ENCODE assay signal across 8 mouse cellular contexts in genomic region chr13:38346096-38346915, GRCm38 (mm10). TPM values are rescaled to one million over a fixed set of nuclear protein-coding genes. Genes with fewer than 3 reads are reported as not detected.
DNase-seq lines count a peak whose midpoint lies in the region; ATAC-seq lines count a peak whose summit lies in the region.

No protein-coding gene starts in this region.

- H3K4me2 ChIP-seq in lung, embryonic 15.5 days: peak overlapping the region; percentile 90
- H3K4me2 ChIP-seq in embryonic facial prominence, embryonic 14.5 days (ENCODE audit: low read depth, low read length): peak overlapping the region; percentile 93
- peak overlapping the region; percentile 61 for H3K4me2 ChIP-seq in hindbrain, embryonic 11.5 days (replicated peaks; ENCODE audit: low read depth, low read length)
- H3K4me2 ChIP-seq in liver, embryonic 13.5 days: peak overlapping the region; percentile 54
- H3K4me2 ChIP-seq in stomach, embryonic 16.5 days (ENCODE audit: low read depth, low read length): peak overlapping the region; percentile 88

- peak overlapping the region; percentile 27 for H3K9ac ChIP-seq in lung, embryonic 15.5 days
- H3K9ac ChIP-seq in embryonic facial prominence, embryonic 14.5 days (ENCODE audit: low read depth, low read length): peak overlapping the region; percentile 61
- H3K9ac ChIP-seq in hindbrain, embryonic 11.5 days (ENCODE audit: low read depth, low read length): peak overlapping the region; percentile 27; the same call in 1 of the 2 replicates
- no peak overlapping the region for H3K9ac ChIP-seq in liver, embryonic 13.5 days
- peak overlapping the region; percentile 67 for H3K9ac ChIP-seq in stomach, embryonic 16.5 days (ENCODE audit: low read length)

- H3K27me3 ChIP-seq in lung, embryonic 15.5 days: peaks cover 66% of the 10 kb centered on the region
- H3K27me3 ChIP-seq in embryonic facial prominence, embryonic 14.5 days (replicated peaks; ENCODE audit: control insufficient read depth, insufficient read depth, low read length): peaks cover 47% of the 10 kb centered on the region
- peaks cover 39% of the 10 kb centered on the region for H3K27me3 ChIP-seq in hindbrain, embryonic 11.5 days (ENCODE audit: control insufficient read depth, insufficient read depth, low read length)
- peaks cover 74% of the 10 kb centered on the region for H3K27me3 ChIP-seq in liver, embryonic 13.5 days
- H3K27me3 ChIP-seq in stomach, embryonic 16.5 days (ENCODE audit: control insufficient read depth, insufficient read depth, low read length): peaks cover 38% of the 10 kb centered on the region

- no peak overlapping the region for H3K27ac ChIP-seq in lung, embryonic 15.5 days
- H3K27ac ChIP-seq in embryonic facial prominence, embryonic 14.5 days (replicated peaks; ENCODE audit: low read depth, low read length): no peak overlapping the region
- H3K27ac ChIP-seq in hindbrain, embryonic 11.5 days (ENCODE audit: low read depth, low read length): no peak overlapping the region
- H3K27ac ChIP-seq in liver, embryonic 13.5 days: no peak overlapping the region
- H3K27ac ChIP-seq in stomach, embryonic 16.5 days (ENCODE audit: low read length): no peak overlapping the region

- H3K4me1 ChIP-seq in lung, embryonic 15.5 days: peaks cover 33% of the 10 kb centered on the region
- H3K4me1 ChIP-seq in embryonic facial prominence, embryonic 14.5 days (ENCODE audit: control insufficient read depth, insufficient read depth, low read length): peaks cover 24% of the 10 kb centered on the region
- peaks cover 13% of the 10 kb centered on the region for H3K4me1 ChIP-seq in hindbrain, embryonic 11.5 days (replicated peaks; ENCODE audit: control insufficient read depth, insufficient read depth, low read length)
- peaks cover 9% of the 10 kb centered on the region for H3K4me1 ChIP-seq in liver, embryonic 13.5 days (replicated peaks)
- peaks cover 21% of the 10 kb centered on the region for H3K4me1 ChIP-seq in stomach, embryonic 16.5 days (ENCODE audit: control insufficient read depth, insufficient read depth, low read length)

- WGBS in lung, embryonic 15.5 days: under 1% methylated on average over 54 of the region's 63 CpGs
- WGBS in embryonic facial prominence, embryonic 14.5 days: under 1% methylated on average over 31 of the region's 63 CpGs
- under 1% methylated on average over 60 of the region's 63 CpGs for WGBS in hindbrain, embryonic 11.5 days
- WGBS in liver, embryonic 13.5 days (ENCODE audit: insufficient replicate concordance): 2% methylated on average over 63 of the region's 63 CpGs
- WGBS in stomach, embryonic 16.5 days: 1% methylated on average over 60 of the region's 63 CpGs

- no peaks in the 10 kb centered on the region for H3K36me3 ChIP-seq in lung, embryonic 15.5 days
- no peaks in the 10 kb centered on the region for H3K36me3 ChIP-seq in embryonic facial prominence, embryonic 14.5 days (ENCODE audit: control insufficient read depth, insufficient read depth, low read length)
- no peaks in the 10 kb centered on the region for H3K36me3 ChIP-seq in hindbrain, embryonic 11.5 days (ENCODE audit: control insufficient read depth, insufficient read depth, low read length)
- H3K36me3 ChIP-seq in liver, embryonic 13.5 days: no peaks in the 10 kb centered on the region
- H3K36me3 ChIP-seq in stomach, embryonic 16.5 days (ENCODE audit: control insufficient read depth, insufficient read depth, low read length): no peaks in the 10 kb centered on the region

- ATAC-seq in lung, embryonic 15.5 days (ENCODE audit: borderline replicate concordance, extremely low read depth, low FRiP score, low TSS enrichment): no peak
- no peak for ATAC-seq in embryonic facial prominence, embryonic 14.5 days (ENCODE audit: low read depth)
- peak; percentile 34; the same call in 1 of the 2 replicates for ATAC-seq in hindbrain, embryonic 11.5 days (ENCODE audit: low FRiP score)
- ATAC-seq in liver, embryonic 13.5 days (ENCODE audit: low read depth): no peak
- ATAC-seq in stomach, embryonic 16.5 days (ENCODE audit: insufficient read depth, low FRiP score): no peak
- ATAC-seq in megakaryocyte, adult 5-6 weeks (ENCODE audit: poor library complexity, severe bottlenecking): no peak

- DNase-seq in lung, adult 18-20 months: no peak
- DNase-seq in embryonic facial prominence, embryonic 14.5 days (ENCODE audit: low spot score): no peak
- DNase-seq in hindbrain, embryonic 11.5 days (ENCODE audit: low spot score): peak; percentile 59
- DNase-seq in liver, embryonic 13.5 days: no peak
- no peak for DNase-seq in spleen, postnatal 10 days (ENCODE audit: low spot score in 2 of 2)

- peak overlapping the region; percentile 47 for H3K4me3 ChIP-seq in lung, embryonic 15.5 days
- H3K4me3 ChIP-seq in embryonic facial prominence, embryonic 14.5 days (ENCODE audit: low read depth, low read length): peak overlapping the region; percentile 52
- peak overlapping the region; percentile 37 for H3K4me3 ChIP-seq in hindbrain, embryonic 11.5 days (ENCODE audit: low read depth, low read length)
- H3K4me3 ChIP-seq in liver, embryonic 13.5 days (replicated peaks): peak overlapping the region; percentile 43
- H3K4me3 ChIP-seq in stomach, embryonic 16.5 days (replicated peaks; ENCODE audit: low read length): peak overlapping the region; percentile 57

- no peaks in the 10 kb centered on the region for H3K9me3 ChIP-seq in lung, embryonic 15.5 days
- no peaks in the 10 kb centered on the region for H3K9me3 ChIP-seq in embryonic facial prominence, embryonic 14.5 days (ENCODE audit: control insufficient read depth, low read length)
- H3K9me3 ChIP-seq in hindbrain, embryonic 11.5 days (ENCODE audit: control insufficient read depth, low read length): no peaks in the 10 kb centered on the region
- no peaks in the 10 kb centered on the region for H3K9me3 ChIP-seq in liver, embryonic 13.5 days (replicated peaks)
- H3K9me3 ChIP-seq in stomach, embryonic 16.5 days (replicated peaks; ENCODE audit: control insufficient read depth, low read length): no peaks in the 10 kb centered on the region

RNA-seq across cellular contexts. Expression of gene Bmp6, which starts 1.4 kb away (rescaled TPM):
- 1.1 and 1.2 TPM in 2 replicates for polyA plus RNA-seq in lung, embryonic 15.5 days (2015; fragmentation: Nextera tagmentation; extraction: Ambion mirVana)
- 3.7 and 3.9 TPM in 2 replicates for polyA plus RNA-seq in embryonic facial prominence, embryonic 14.5 days (2014; fragmentation: Nextera tagmentation; extraction: Ambion mirVana)
- polyA plus RNA-seq in hindbrain, embryonic 11.5 days (2014; fragmentation: Nextera tagmentation; extraction: Ambion mirVana): 2.6 and 3.2 TPM in 2 replicates
- polyA plus RNA-seq in liver, embryonic 13.5 days (2015; fragmentation: Nextera tagmentation; extraction: Ambion mirVana): 0.20 and 0.22 TPM in 2 replicates
- 1.0 and 1.4 TPM in 2 replicates for polyA plus RNA-seq in stomach, embryonic 16.5 days (2015; fragmentation: Nextera tagmentation; extraction: Ambion mirVana)
- total RNA-seq in megakaryocyte, adult 5-6 weeks (2015): 0.39 TPM in 1 of 2 replicates, not detected in the other
- total RNA-seq in megakaryocyte, adult 5-6 weeks (2017): 0.08 TPM in 1 of 2 replicates, not detected in the other
